ENCODE assay signal across 11 mouse cellular contexts in the genomic region with DNA sequence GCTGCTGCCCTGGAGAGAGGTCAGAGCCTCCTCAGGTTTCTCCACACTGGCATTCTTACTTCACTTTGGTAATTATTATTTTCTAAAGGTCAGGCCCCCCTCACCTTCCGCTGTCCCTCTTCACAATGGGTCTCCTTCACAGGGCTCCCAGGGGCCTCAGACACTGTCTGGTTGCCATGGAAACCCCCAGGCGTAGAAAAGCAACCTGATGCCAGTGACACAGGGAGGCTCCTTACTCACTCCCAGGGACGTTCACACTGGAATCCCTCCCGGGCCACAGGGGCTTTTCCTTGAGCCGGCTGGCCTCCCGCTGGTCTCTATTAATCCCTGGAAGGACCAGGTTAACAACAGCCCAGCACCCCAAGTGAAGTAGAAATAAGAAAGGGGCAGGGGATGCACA. TPM values are rescaled to one million over a fixed set of nuclear protein-coding genes. Genes with fewer than 3 reads are reported as not detected.
DNase-seq lines count a peak whose midpoint lies in the region; ATAC-seq and TF ChIP-seq lines count a peak whose summit lies in the region.
"Had no signal": no experiment of that assay in that cellular context is flagged by ENCODE, and none has a peak within 500 bp of the region (broad histone marks: within the 10 kb centered on the region; RNA-seq: fewer than 3 reads in every experiment).

No protein-coding gene starts in this region.

- no peaks in the 10 kb centered on the region for H3K9me3 ChIP-seq in forebrain, embryonic 11.5 days (ENCODE audit: control insufficient read depth, low read length)
- H3K9me3 ChIP-seq in limb, embryonic 14.5 days (ENCODE audit: control insufficient read depth, low read length), result no peaks in the 10 kb centered on the region
- H3K9me3 ChIP-seq: heart, embryonic 15.5 days had no signal

- ATAC-seq in forebrain, embryonic 11.5 days (replicated peaks; ENCODE audit: low FRiP score), result peak; percentile 71
- ATAC-seq in limb, embryonic 14.5 days (ENCODE audit: low FRiP score, low read depth), result no peak

- peaks cover 20% of the 10 kb centered on the region; the same call in 1 of the 2 replicates for H3K36me3 ChIP-seq in forebrain, embryonic 11.5 days (ENCODE audit: control insufficient read depth, insufficient read depth, low read length)
- peaks cover 89% of the 10 kb centered on the region for H3K36me3 ChIP-seq in limb, embryonic 14.5 days (ENCODE audit: control insufficient read depth, insufficient read depth, low read length)
- H3K36me3 ChIP-seq: heart, embryonic 15.5 days had no signal

- H3K9ac ChIP-seq in forebrain, embryonic 11.5 days (ENCODE audit: low read length), result peak overlapping the region; percentile 14; the same call in 1 of the 2 replicates
- H3K9ac ChIP-seq in limb, embryonic 14.5 days (ENCODE audit: low read depth, low read length, severe bottlenecking), result no peak overlapping the region
- H3K9ac ChIP-seq: heart, embryonic 15.5 days had no signal

- H3K4me2 ChIP-seq in forebrain, embryonic 11.5 days (ENCODE audit: low read depth, low read length, severe bottlenecking), result peak overlapping the region; percentile 42
- H3K4me2 ChIP-seq in limb, embryonic 14.5 days (replicated peaks; ENCODE audit: low read depth, low read length, severe bottlenecking), result no peak overlapping the region
- H3K4me2 ChIP-seq: heart, embryonic 15.5 days had no signal

- H3K27ac ChIP-seq in forebrain, embryonic 11.5 days (ENCODE audit: low read depth, low read length), result peak overlapping the region; percentile 95
- H3K27ac ChIP-seq in limb, embryonic 14.5 days (replicated peaks; ENCODE audit: low read depth, low read length), result peak overlapping the region; percentile 52
- H3K27ac ChIP-seq: heart, embryonic 15.5 days had no signal

- H3K4me1 ChIP-seq in forebrain, embryonic 11.5 days (replicated peaks; ENCODE audit: control insufficient read depth, insufficient read depth, low read length), result peaks cover 37% of the 10 kb centered on the region
- peaks cover 27% of the 10 kb centered on the region for H3K4me1 ChIP-seq in limb, embryonic 14.5 days (ENCODE audit: control insufficient read depth, insufficient read depth, low read length)

- under 1% methylated on average over 6 of the region's 6 CpGs for WGBS in forebrain, embryonic 11.5 days
- WGBS in limb, embryonic 14.5 days, result 6% methylated on average over 6 of the region's 6 CpGs

- H3K4me3 ChIP-seq in forebrain, embryonic 11.5 days (ENCODE audit: low read depth, low read length), result no peak overlapping the region
- H3K4me3 ChIP-seq in limb, embryonic 14.5 days (replicated peaks; ENCODE audit: low read length), result no peak overlapping the region
- H3K4me3 ChIP-seq: heart, embryonic 15.5 days had no signal

- TF ChIP-seq POLR2A in limb, embryonic 14.5 days (IDR thresholded peaks at IDR 0.05; ENCODE audit: borderline replicate concordance, extremely low read depth, insufficient read depth, insufficient read length), result no peak

- no peaks in the 10 kb centered on the region for H3K27me3 ChIP-seq in forebrain, embryonic 11.5 days (ENCODE audit: control insufficient read depth, insufficient read depth, low read length)
- no peaks in the 10 kb centered on the region for H3K27me3 ChIP-seq in limb, embryonic 14.5 days (ENCODE audit: control insufficient read depth, insufficient read depth, low read length)
- H3K27me3 ChIP-seq: heart, embryonic 15.5 days had no signal

- peak; percentile 19 for DNase-seq in ovary, adult 18-20 months (ENCODE audit: low spot score)
- no peak for DNase-seq in ovary, postnatal 10 days (ENCODE audit: low spot score)
- DNase-seq in forebrain, embryonic 11.5 days (ENCODE audit: low spot score), result peak; percentile 90
- DNase-seq in limb, embryonic 14.5 days (ENCODE audit: low spot score), result no peak
- DNase-seq in spleen, postnatal 4 days (ENCODE audit: low spot score in 2 of 2), result no peak
- no peak for DNase-seq in right cerebral cortex, postnatal 14 days
- no peak for DNase-seq in gastrocnemius, postnatal 10 days
- no peak for DNase-seq in kidney, adult 9 months
- DNase-seq: cerebellum, postnatal 36 days had no signal

RNA-seq across cellular contexts. Expression of gene Col2a1, which starts 14.4 kb away (rescaled TPM):
- polyA plus RNA-seq in forebrain, embryonic 11.5 days (2014; fragmentation: Nextera tagmentation; extraction: Ambion mirVana), result 128 and 143 TPM in 2 replicates
- polyA plus RNA-seq in limb, embryonic 14.5 days (2012; rRNA removed), result 1,642 and 1,975 TPM in 2 replicates
- polyA plus RNA-seq in limb, embryonic 14.5 days (2014; fragmentation: Nextera tagmentation; extraction: Ambion mirVana), result 754 and 761 TPM in 2 replicates
- 10 to 100 TPM; 33.3 to 33.7 TPM for total RNA-seq in gastrocnemius, postnatal 10 days (2021)
- total RNA-seq: neutrophil, adult 5-6 weeks had no signal

RNA-seq across cellular contexts. Expression of gene Tmem106c, which starts 26.1 kb away (rescaled TPM):
- 44.5 and 47.8 TPM in 2 replicates for polyA plus RNA-seq in forebrain, embryonic 11.5 days (2014; fragmentation: Nextera tagmentation; extraction: Ambion mirVana)
- polyA plus RNA-seq in limb, embryonic 14.5 days (2012; rRNA removed), result 49.9 and 59.1 TPM in 2 replicates
- polyA plus RNA-seq in limb, embryonic 14.5 days (2014; fragmentation: Nextera tagmentation; extraction: Ambion mirVana), result 49.8 and 51.5 TPM in 2 replicates
- 10 to 100 TPM; 14.4 to 17.7 TPM for total RNA-seq in gastrocnemius, postnatal 10 days (2021)

Comparison
In these comparisons a context has a peak if more than half of its experiments do, and no peak if none do; other contexts are left out.
1. DNase-seq: peak in ovary, adult 18-20 months (single experiment) and forebrain, embryonic 11.5 days (single experiment); none in ovary, postnatal 10 days (single experiment), limb, embryonic 14.5 days (single experiment), spleen, postnatal 4 days (0 of 2), right cerebral cortex, postnatal 14 days (single experiment), gastrocnemius, postnatal 10 days (single experiment) and kidney, adult 9 months (single experiment).